Mouse (Mus musculus): ENCODE data around the gene Rbm42.

DNA sequence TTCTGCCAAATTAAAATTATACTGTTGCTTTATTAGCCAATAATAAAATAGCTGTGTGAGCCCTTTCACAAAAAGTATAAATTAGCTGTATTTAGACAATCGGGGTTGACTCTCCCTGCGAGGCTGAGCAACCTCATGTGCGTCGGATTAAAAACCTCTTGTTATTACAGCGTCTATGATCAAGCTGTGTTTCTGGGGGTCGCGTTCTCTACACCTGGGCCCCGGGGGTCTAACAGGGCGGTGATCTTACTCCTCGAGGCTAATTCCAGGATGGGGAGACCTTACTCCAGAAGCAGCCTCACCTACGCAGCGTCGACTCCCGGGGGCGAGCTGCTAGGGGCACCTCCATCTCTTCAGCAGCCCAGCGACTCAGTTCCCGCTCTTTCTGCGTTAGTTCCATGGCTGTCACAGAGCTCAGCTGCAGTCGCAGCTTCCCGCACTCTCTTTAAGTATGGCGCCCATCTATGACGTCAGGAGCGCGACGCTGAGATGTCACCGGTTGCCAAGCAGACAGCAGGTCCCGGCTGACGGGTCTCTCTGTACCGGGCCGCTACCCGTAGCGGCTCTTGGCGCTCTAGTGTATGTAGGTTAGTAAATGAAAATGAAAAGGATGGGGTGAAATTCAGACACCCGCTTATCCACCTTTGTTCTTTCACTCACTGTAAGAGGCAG lies 14.5 kb upstream of the Rbm42 start, which contains the start of gene Haus5:
- TF ChIP-seq CTCF (IDR thresholded peaks at IDR 0.05; ENCODE audit: extremely low read depth, insufficient read depth, low read length): no peak
- TF ChIP-seq POLR2A (IDR thresholded peaks at IDR 0.05; ENCODE audit: extremely low read depth, insufficient read depth, low read length): peak; percentile 74
